Mouse (Mus musculus): ENCODE measurements at regions not wholly inside any gene's neighbourhood (a gene's known extent, or its start where the extent isn't known, plus 50 kb on each side); places are given as distances from the start of the nearest gene placed in this dataset.

GRCm38 (mm10) chr3:83537711-83538110 lies 228.4 kb upstream of the Sfrp2 start:
- Histone ChIP-seq H3K4me3 (ENCODE audit: insufficient read depth, poor library complexity, severe bottlenecking) (no peak overlapping the region), H3K79me2 (ENCODE audit: control insufficient read depth, insufficient read depth) (no peaks in the 10 kb centered on the region), H3K79me3 (ENCODE audit: low read depth) (no peaks in the 10 kb centered on the region), H3K36me3 (ENCODE audit: control insufficient read depth, insufficient read depth) (no peaks in the 10 kb centered on the region), H3ac (ENCODE audit: control insufficient read depth, insufficient read length, low read depth) (no peak overlapping the region), H3K27me3 (ENCODE audit: control insufficient read depth, insufficient read depth, insufficient read length) (no peaks in the 10 kb centered on the region)
- TF ChIP-seq FOSL1 (IDR thresholded peaks at IDR 0.05; ENCODE audit: insufficient read depth, low read length, poor library complexity, severe bottlenecking) (no peak), CEBPB (IDR thresholded peaks at IDR 0.05; ENCODE audit: low read depth) (no peak), MYOG (IDR thresholded peaks at IDR 0.05; ENCODE audit: control insufficient read depth, extremely low read depth, insufficient read length) (no peak), MAX (IDR thresholded peaks at IDR 0.05) (no peak), CTCF (IDR thresholded peaks at IDR 0.05; ENCODE audit: control insufficient read depth, insufficient read depth, insufficient read length) (no peak), MYOD1 (IDR thresholded peaks at IDR 0.05; ENCODE audit: control insufficient read depth, insufficient read length, low read depth) (no peak), USF1 (IDR thresholded peaks at IDR 0.05; ENCODE audit: low read depth) (no peak)

GRCm38 (mm10) chr3:83538898-83539297 lies 227.2 kb upstream of the Sfrp2 start:
- Histone ChIP-seq H3K79me3 (ENCODE audit: low read depth) (no peaks in the 10 kb centered on the region), H3K79me2 (ENCODE audit: control insufficient read depth, insufficient read depth) (no peaks in the 10 kb centered on the region), H3K36me3 (ENCODE audit: control insufficient read depth, insufficient read depth) (no peaks in the 10 kb centered on the region), H3K27me3 (ENCODE audit: control insufficient read depth, insufficient read depth, insufficient read length) (no peaks in the 10 kb centered on the region), H3ac (ENCODE audit: control insufficient read depth, insufficient read length, low read depth) (no peak overlapping the region), H3K4me3 (ENCODE audit: insufficient read depth, poor library complexity, severe bottlenecking) (no peak overlapping the region)
- TF ChIP-seq CEBPB (IDR thresholded peaks at IDR 0.05; ENCODE audit: low read depth) (no peak), MYOG (IDR thresholded peaks at IDR 0.05; ENCODE audit: control insufficient read depth, extremely low read depth, insufficient read length) (no peak), FOSL1 (IDR thresholded peaks at IDR 0.05; ENCODE audit: insufficient read depth, low read length, poor library complexity, severe bottlenecking) (no peak), USF1 (IDR thresholded peaks at IDR 0.05; ENCODE audit: low read depth) (no peak), MAX (IDR thresholded peaks at IDR 0.05) (no peak), MYOD1 (IDR thresholded peaks at IDR 0.05; ENCODE audit: control insufficient read depth, insufficient read length, low read depth) (no peak), CTCF (IDR thresholded peaks at IDR 0.05; ENCODE audit: control insufficient read depth, insufficient read depth, insufficient read length) (no peak)

DNA sequence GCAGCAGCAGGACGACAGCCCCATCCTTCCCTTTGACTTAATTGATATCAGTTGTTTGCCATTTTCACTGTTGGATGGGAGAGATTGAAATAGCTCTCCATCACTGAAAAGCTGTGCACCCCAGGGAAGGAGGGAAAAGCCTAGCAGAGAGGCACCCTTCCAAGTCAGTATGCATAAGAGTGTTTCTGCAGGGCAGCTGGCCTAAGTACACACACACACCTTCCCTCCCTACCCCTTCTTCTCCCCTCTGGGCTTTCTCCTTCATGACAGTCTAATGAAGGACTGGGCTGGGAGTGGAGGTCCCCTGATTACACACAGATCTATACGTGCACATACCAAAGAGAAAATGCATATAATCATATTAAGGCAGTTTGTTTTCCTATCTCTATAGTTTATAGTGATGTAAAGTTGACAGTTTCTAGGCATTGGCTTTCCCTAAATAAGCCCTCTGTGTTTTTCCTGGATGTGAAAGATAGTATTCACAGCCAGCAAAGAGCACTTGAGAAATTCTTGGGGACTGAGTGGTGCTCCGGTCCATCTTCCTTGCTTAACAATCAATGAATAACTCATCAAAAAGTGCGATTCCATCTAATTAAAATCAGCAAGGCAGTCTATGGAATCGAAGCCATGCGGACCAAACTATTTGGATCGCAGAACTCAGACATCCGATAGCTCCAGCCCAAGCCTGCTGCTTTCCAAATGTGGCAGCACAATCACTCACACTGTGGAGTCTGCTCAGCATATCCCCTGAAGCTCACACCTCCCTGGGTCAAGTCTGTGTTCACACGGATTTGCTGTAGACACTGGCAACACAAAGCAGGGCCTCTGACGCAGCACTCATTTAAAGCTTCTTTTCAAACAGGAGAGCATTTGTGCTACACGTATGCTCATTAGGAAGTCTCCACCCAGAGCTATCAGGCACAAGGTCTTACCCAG lies 224.9 kb upstream of the Sfrp2 start:
- Histone ChIP-seq H3K36me3 (ENCODE audit: control insufficient read depth, insufficient read depth) (no peaks in the 10 kb centered on the region), H3K79me3 (ENCODE audit: low read depth) (no peaks in the 10 kb centered on the region), H3ac (ENCODE audit: control insufficient read depth, insufficient read length, low read depth) (no peak overlapping the region), H3K27me3 (ENCODE audit: control insufficient read depth, insufficient read depth, insufficient read length) (no peaks in the 10 kb centered on the region), H3K4me3 (ENCODE audit: insufficient read depth, poor library complexity, severe bottlenecking) (no peak overlapping the region), H3K79me2 (ENCODE audit: control insufficient read depth, insufficient read depth) (no peaks in the 10 kb centered on the region)
- TF ChIP-seq MYOG (IDR thresholded peaks at IDR 0.05; ENCODE audit: control insufficient read depth, extremely low read depth, insufficient read length) (no peak), USF1 (IDR thresholded peaks at IDR 0.05; ENCODE audit: low read depth) (no peak), CEBPB (IDR thresholded peaks at IDR 0.05; ENCODE audit: low read depth) (no peak), MYOD1 (IDR thresholded peaks at IDR 0.05; ENCODE audit: control insufficient read depth, insufficient read length, low read depth) (no peak), FOSL1 (IDR thresholded peaks at IDR 0.05; ENCODE audit: insufficient read depth, low read length, poor library complexity, severe bottlenecking) (no peak), MAX (IDR thresholded peaks at IDR 0.05) (no peak)

DNA sequence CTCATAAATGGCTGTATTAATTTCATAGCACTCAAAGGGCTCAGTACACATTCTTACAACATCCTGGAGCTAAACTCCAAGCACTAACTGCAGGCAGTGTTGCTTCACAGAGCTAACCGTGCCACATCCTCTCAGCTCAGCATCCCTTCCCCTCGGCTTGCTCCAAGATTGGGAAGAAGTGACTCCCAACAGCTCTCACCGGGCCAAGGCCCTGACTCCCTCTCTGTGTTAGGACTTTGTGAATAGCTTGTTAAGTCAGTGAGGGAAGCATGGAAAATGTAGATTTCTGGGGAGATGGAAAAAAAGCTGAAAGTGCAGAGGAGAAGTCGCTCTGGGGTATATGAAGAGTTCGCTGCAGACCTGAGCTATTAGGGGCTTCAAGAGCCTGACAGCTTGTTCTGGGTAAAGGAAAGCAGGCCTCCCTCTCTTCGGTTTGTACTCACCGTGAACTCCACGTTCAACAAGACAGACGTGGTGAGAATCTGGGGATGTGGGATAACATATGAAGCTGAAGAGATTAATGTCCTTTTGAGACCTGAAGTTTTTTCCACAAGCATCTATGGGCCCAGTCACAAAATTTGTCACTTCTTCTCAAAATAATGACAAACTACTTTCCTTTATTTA lies 213.5 kb upstream of the Sfrp2 start:
- TF ChIP-seq USF1 (IDR thresholded peaks at IDR 0.05; ENCODE audit: low read depth) (no peak), MYOG (IDR thresholded peaks at IDR 0.05; ENCODE audit: control insufficient read depth, extremely low read depth, insufficient read length) (no peak), FOSL1 (IDR thresholded peaks at IDR 0.05; ENCODE audit: insufficient read depth, low read length, poor library complexity, severe bottlenecking) (no peak), CTCF (IDR thresholded peaks at IDR 0.05; ENCODE audit: control insufficient read depth, insufficient read depth, insufficient read length) (no peak), CEBPB (IDR thresholded peaks at IDR 0.05; ENCODE audit: low read depth) (no peak), MAX (IDR thresholded peaks at IDR 0.05) (no peak), MYOD1 (IDR thresholded peaks at IDR 0.05; ENCODE audit: control insufficient read depth, insufficient read length, low read depth) (no peak)
- H3K4me3 ChIP-seq (ENCODE audit: insufficient read depth, poor library complexity, severe bottlenecking): no peak overlapping the region
- no peaks in the 10 kb centered on the region for H3K79me2 ChIP-seq (ENCODE audit: control insufficient read depth, insufficient read depth)
- H3K36me3 ChIP-seq (ENCODE audit: control insufficient read depth, insufficient read depth): no peaks in the 10 kb centered on the region
- no peak overlapping the region for H3ac ChIP-seq (ENCODE audit: control insufficient read depth, insufficient read length, low read depth)
- no peaks in the 10 kb centered on the region for H3K79me3 ChIP-seq (ENCODE audit: low read depth)
- no peaks in the 10 kb centered on the region for H3K27me3 ChIP-seq (ENCODE audit: control insufficient read depth, insufficient read depth, insufficient read length)

DNA sequence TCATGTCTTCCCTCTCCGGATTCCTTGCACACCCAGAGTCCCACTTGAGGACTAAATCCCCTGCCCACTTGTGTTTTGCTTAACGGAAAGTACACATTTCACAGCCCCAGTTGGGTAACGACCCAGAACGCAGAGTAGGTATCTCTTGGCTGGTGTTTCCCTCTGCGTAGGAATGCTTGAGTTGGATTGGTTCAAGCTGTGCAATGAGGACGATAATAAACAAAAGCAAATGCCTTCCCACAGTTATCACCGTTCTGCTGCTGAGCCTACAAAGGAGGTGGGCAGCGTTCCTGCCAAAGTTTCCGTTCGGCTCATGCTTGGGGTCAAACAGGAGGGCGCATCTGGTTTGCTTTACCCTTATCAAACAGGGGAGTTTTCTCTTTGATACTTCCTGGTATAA lies 212.3 kb upstream of the Sfrp2 start:
- no peak overlapping the region for H3ac ChIP-seq (ENCODE audit: control insufficient read depth, insufficient read length, low read depth)
- no peaks in the 10 kb centered on the region for H3K79me2 ChIP-seq (ENCODE audit: control insufficient read depth, insufficient read depth)
- no peaks in the 10 kb centered on the region for H3K36me3 ChIP-seq (ENCODE audit: control insufficient read depth, insufficient read depth)
- H3K79me3 ChIP-seq (ENCODE audit: low read depth): no peaks in the 10 kb centered on the region
- no peaks in the 10 kb centered on the region for H3K27me3 ChIP-seq (ENCODE audit: control insufficient read depth, insufficient read depth, insufficient read length)
- H3K4me3 ChIP-seq (ENCODE audit: insufficient read depth, poor library complexity, severe bottlenecking): no peak overlapping the region
- TF ChIP-seq MYOG (IDR thresholded peaks at IDR 0.05; ENCODE audit: control insufficient read depth, extremely low read depth, insufficient read length): no peak
- no peak for TF ChIP-seq FOSL1 (IDR thresholded peaks at IDR 0.05; ENCODE audit: insufficient read depth, low read length, poor library complexity, severe bottlenecking)
- TF ChIP-seq CEBPB (IDR thresholded peaks at IDR 0.05; ENCODE audit: low read depth): no peak
- no peak for TF ChIP-seq MYOD1 (IDR thresholded peaks at IDR 0.05; ENCODE audit: control insufficient read depth, insufficient read length, low read depth)
- TF ChIP-seq CTCF (IDR thresholded peaks at IDR 0.05; ENCODE audit: control insufficient read depth, insufficient read depth, insufficient read length): no peak
- no peak for TF ChIP-seq USF1 (IDR thresholded peaks at IDR 0.05; ENCODE audit: low read depth)
- no peak for TF ChIP-seq MAX (IDR thresholded peaks at IDR 0.05)
